Mouse (Mus musculus) heart, adult 2 months (tissue): ENCODE results near the gene Mamdc2.

ENCODE experiments used
- CTCF ChIP-seq: fragments of 200-600 bp; IDR thresholded peaks from 2 replicates; pipeline ENCODE4 v1.8.1; 2022; ENCODE audit warnings: antibody characterized with exemption, mild to moderate bottlenecking, moderate library complexity
- EP300 ChIP-seq: fragments of 200-500 bp; IDR thresholded peaks from 2 replicates; pipeline ENCODE4 v1.6.1; 2011; ENCODE audit warnings: low read depth, low read length, control low read depth; ENCODE audit not compliant: insufficient read depth
- POLR2A ChIP-seq: fragments of 200-500 bp; IDR thresholded peaks from 2 replicates; pipeline ENCODE4 v1.6.1; 2011; ENCODE audit warnings: mild to moderate bottlenecking, low read depth, low read length, control low read depth; ENCODE audit not compliant: insufficient read depth

DNA sequence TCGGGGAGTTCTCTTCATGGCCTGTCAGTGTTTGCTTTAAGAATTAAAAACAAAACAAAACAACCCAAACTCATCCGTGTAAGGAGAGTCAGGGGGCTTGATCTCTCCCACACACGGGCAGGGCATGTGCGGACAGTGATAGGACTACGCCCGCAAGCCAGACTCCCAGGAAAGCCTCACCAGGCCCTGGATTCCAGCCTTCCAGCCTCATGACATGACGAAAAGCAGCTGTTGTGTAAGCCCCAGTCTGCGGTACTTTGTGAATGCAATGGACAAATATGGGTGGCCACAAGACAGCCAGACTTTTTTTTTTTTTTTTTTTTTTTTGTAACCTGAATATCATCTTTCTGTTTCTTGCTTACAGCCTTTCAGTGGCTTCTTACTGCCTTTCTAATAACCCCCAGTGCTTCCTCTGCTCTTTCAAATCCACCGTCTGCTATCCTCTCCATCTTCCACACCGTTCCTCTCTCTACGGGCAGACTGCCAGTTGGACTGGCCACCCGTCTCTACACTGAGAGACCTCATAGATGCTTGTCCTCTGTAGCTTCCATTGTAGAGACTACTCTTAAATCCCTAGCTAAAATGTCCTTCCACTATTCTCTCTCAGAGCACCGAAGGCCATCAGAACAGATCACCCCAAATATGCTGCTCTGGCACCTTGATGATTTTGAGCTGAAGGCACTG, 96.3 kb downstream of the Mamdc2 start:
- no peak for TF ChIP-seq CTCF
- no peak for TF ChIP-seq POLR2A
- 0 out of 2 replicates have a peak, but pooled peaks have one; percentile 46 for TF ChIP-seq EP300
